Mouse (Mus musculus) embryo, embryonic 9.5 days (tissue): ENCODE data around the gene 2510039O18Rik.

Experiments used
- DNase-seq: peaks from one replicate; pipeline ENCODE4 v3.0.0-alpha.2; 2017; ENCODE audit errors: extremely low spot score

The 2510039O18Rik gene

GRCm38 (mm10) chr4:147936331-147936954 is 4.3 kb upstream of the 2510039O18Rik start, which contains the start of gene Plod1:
Gene Plod1, minus strand, starts transcription at chr4:147936767.
- peak; percentile 80 for DNase-seq

- DNase-seq, result no peak
These were observed 3.7 kb upstream of the 2510039O18Rik start for GRCm38 (mm10) chr4:147937021-147937420.

- no peak for DNase-seq
These were observed 3.2 kb upstream of the 2510039O18Rik start for GRCm38 (mm10) chr4:147937486-147937885.

- DNase-seq, result no peak
These were observed 2.3 kb upstream of the 2510039O18Rik start for GRCm38 (mm10) chr4:147938148-147939096.

GRCm38 (mm10) chr4:147940111-147940510 is 584 bp upstream of the 2510039O18Rik start:
- no peak for DNase-seq

GRCm38 (mm10) chr4:147941045-147942020 is 638 bp downstream of the 2510039O18Rik start:
- peak; percentile 27 for DNase-seq

- DNase-seq, result no peak
These were observed 2.3 kb downstream of the 2510039O18Rik start for GRCm38 (mm10) chr4:147943005-147943404.

- DNase-seq, result no peak
These were observed 6.8 kb downstream of the 2510039O18Rik start for GRCm38 (mm10) chr4:147947511-147947910.

GRCm38 (mm10) chr4:147953590-147953989 is 12.9 kb downstream of the 2510039O18Rik start:
- peak; percentile 37 for DNase-seq

GRCm38 (mm10) chr4:147957141-147957540 is 16.4 kb downstream of the 2510039O18Rik start:
- DNase-seq, result peak; percentile 43

GRCm38 (mm10) chr4:147959881-147960831 is 19.5 kb downstream of the 2510039O18Rik start:
- peak; percentile 62 for DNase-seq

GRCm38 (mm10) chr4:147962781-147963180 is 22.1 kb downstream of the 2510039O18Rik start:
- DNase-seq, result no peak

- DNase-seq, result no peak
These were observed 22.9 kb downstream of the 2510039O18Rik start for GRCm38 (mm10) chr4:147963623-147964022.

GRCm38 (mm10) chr4:147965712-147966111 is 25.0 kb downstream of the 2510039O18Rik start:
- DNase-seq, result no peak

- DNase-seq, result no peak
These were observed 28.1 kb downstream of the 2510039O18Rik start for GRCm38 (mm10) chr4:147968816-147969215.

GRCm38 (mm10) chr4:147969337-147969736 is 28.6 kb downstream of the 2510039O18Rik start:
- DNase-seq, result no peak

GRCm38 (mm10) chr4:147976237-147976636 is 35.5 kb downstream of the 2510039O18Rik start:
- DNase-seq, result no peak

GRCm38 (mm10) chr4:147977726-147978125 is 37.0 kb downstream of the 2510039O18Rik start:
- DNase-seq, result no peak

- DNase-seq, result no peak
These were observed 37.7 kb downstream of the 2510039O18Rik start for GRCm38 (mm10) chr4:147978391-147978790.

GRCm38 (mm10) chr4:147979441-147979860 is 38.8 kb downstream of the 2510039O18Rik start:
- no peak for DNase-seq
